Comparison of ENCODE assay signal across 16 mouse cellular contexts in the genomic region with DNA sequence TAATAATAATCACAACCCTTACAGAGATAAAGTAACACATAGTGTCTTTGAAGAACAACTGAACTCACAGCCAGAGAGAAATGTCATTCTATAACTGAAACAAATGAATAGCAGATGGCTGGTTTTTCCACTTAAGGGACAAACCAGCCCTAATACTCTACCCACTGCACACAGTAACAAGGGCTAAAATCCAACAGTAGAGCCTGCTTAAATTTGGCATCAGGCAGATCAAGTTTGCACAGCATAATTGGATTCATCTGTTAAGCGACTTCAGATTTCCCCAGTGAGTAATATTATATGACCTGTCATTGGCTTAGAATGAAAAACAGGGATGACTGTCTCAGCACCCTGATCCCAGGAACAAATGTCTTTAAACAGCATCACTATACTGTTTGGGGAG.
A peak's percentile ranks its signal among the peaks of the same experiment; 100 is the strongest.
DNase-seq lines count a peak whose midpoint lies in the region; ATAC-seq lines count a peak whose summit lies in the region.
"Had no signal": no experiment of that assay in that cellular context is flagged by ENCODE, and none has a peak within 500 bp of the region (broad histone marks: within the 10 kb centered on the region; RNA-seq: fewer than 3 reads in every experiment).

No protein-coding gene starts in this region.

- no peak overlapping the region for H3K4me3 ChIP-seq in hindbrain, embryonic 16.5 days (ENCODE audit: low read length)
- H3K4me3 ChIP-seq in hindbrain, embryonic 14.5 days (replicated peaks; ENCODE audit: low read length) = no peak overlapping the region
- no peak overlapping the region for H3K4me3 ChIP-seq in embryonic facial prominence, embryonic 11.5 days (ENCODE audit: low read depth, low read length)
- H3K4me3 ChIP-seq in limb, embryonic 13.5 days = no peak overlapping the region
- H3K4me3 ChIP-seq: heart, embryonic 15.5 days; kidney, embryonic 15.5 days; layer of hippocampus, adult 2 months had no signal

- peak; percentile 48; the same call in 1 of the 2 replicates for ATAC-seq in hindbrain, embryonic 16.5 days
- no peak for ATAC-seq in hindbrain, embryonic 14.5 days (ENCODE audit: low FRiP score)
- peak; percentile 85 for ATAC-seq in embryonic facial prominence, embryonic 11.5 days (replicated peaks; ENCODE audit: insufficient number of reproducible peaks, low FRiP score, low TSS enrichment, low read depth)
- peak; percentile 66; the same call in 1 of the 2 replicates for ATAC-seq in limb, embryonic 13.5 days (ENCODE audit: low FRiP score, low read depth)
- ATAC-seq: activated CD4-positive, CD25-positive, alpha-beta regulatory T cell, adult 4 months; CD4-positive, CD25-positive, alpha-beta regulatory T cell, adult 4 months had no signal

- no peaks in the 10 kb centered on the region for H3K4me1 ChIP-seq in hindbrain, embryonic 16.5 days (ENCODE audit: control insufficient read depth, insufficient read depth, low read depth, low read length)
- 0 out of 2 replicates have a peak, but pooled peaks cover 6% of the 10 kb centered on the region for H3K4me1 ChIP-seq in hindbrain, embryonic 14.5 days (replicated peaks; ENCODE audit: control insufficient read depth, insufficient read depth, low read length)
- H3K4me1 ChIP-seq in embryonic facial prominence, embryonic 11.5 days (ENCODE audit: control insufficient read depth, insufficient read depth, low read length) = no peaks in the 10 kb centered on the region
- H3K4me1 ChIP-seq in limb, embryonic 13.5 days = peaks cover 15% of the 10 kb centered on the region
- H3K4me1 ChIP-seq: heart, embryonic 15.5 days; kidney, embryonic 15.5 days had no signal

- no peak for DNase-seq in hindbrain, embryonic 14.5 days (ENCODE audit: low spot score)
- DNase-seq in NIH3T3 (ENCODE audit: low read depth) = peak; percentile 17
- peak; percentile 83 for DNase-seq in embryonic facial prominence, embryonic 11.5 days (ENCODE audit: low spot score)
- DNase-seq in gastrocnemius, adult 8-10 months (ENCODE audit: low spot score in 2 of 2) = no peak
- DNase-seq in adrenal gland, postnatal 10 days = no peak
- DNase-seq: cerebellum, adult 2 months; lung, postnatal 10 days; right cerebral cortex, postnatal 25 days had no signal

- no peak overlapping the region for H3K4me2 ChIP-seq in hindbrain, embryonic 16.5 days (ENCODE audit: low read length)
- H3K4me2 ChIP-seq in hindbrain, embryonic 14.5 days (replicated peaks) = no peak overlapping the region
- no peak overlapping the region for H3K4me2 ChIP-seq in embryonic facial prominence, embryonic 11.5 days (ENCODE audit: low read depth, low read length)
- no peak overlapping the region for H3K4me2 ChIP-seq in limb, embryonic 13.5 days (replicated peaks)
- H3K4me2 ChIP-seq: heart, embryonic 15.5 days; kidney, embryonic 15.5 days had no signal

- H3K27me3 ChIP-seq in hindbrain, embryonic 16.5 days (replicated peaks; ENCODE audit: control insufficient read depth, insufficient read depth, low read length) = no peaks in the 10 kb centered on the region
- no peaks in the 10 kb centered on the region for H3K27me3 ChIP-seq in hindbrain, embryonic 14.5 days (ENCODE audit: control insufficient read depth, insufficient read depth, low read length)
- no peaks in the 10 kb centered on the region for H3K27me3 ChIP-seq in embryonic facial prominence, embryonic 11.5 days (ENCODE audit: control insufficient read depth, insufficient read depth, low read length)
- H3K27me3 ChIP-seq in limb, embryonic 13.5 days = no peaks in the 10 kb centered on the region
- H3K27me3 ChIP-seq: heart, embryonic 15.5 days; kidney, embryonic 15.5 days had no signal

- H3K9me3 ChIP-seq in hindbrain, embryonic 16.5 days (ENCODE audit: control insufficient read depth, low read length) = no peaks in the 10 kb centered on the region
- H3K9me3 ChIP-seq in hindbrain, embryonic 14.5 days (ENCODE audit: control insufficient read depth, low read length) = no peaks in the 10 kb centered on the region
- H3K9me3 ChIP-seq in embryonic facial prominence, embryonic 11.5 days (replicated peaks; ENCODE audit: control insufficient read depth, low read length) = no peaks in the 10 kb centered on the region
- H3K9me3 ChIP-seq in limb, embryonic 13.5 days = no peaks in the 10 kb centered on the region
- H3K9me3 ChIP-seq: heart, embryonic 15.5 days; kidney, embryonic 15.5 days had no signal

- H3K36me3 ChIP-seq in hindbrain, embryonic 16.5 days (ENCODE audit: control insufficient read depth, insufficient read depth, low read length) = no peaks in the 10 kb centered on the region
- no peaks in the 10 kb centered on the region for H3K36me3 ChIP-seq in hindbrain, embryonic 14.5 days (replicated peaks; ENCODE audit: control insufficient read depth, insufficient read depth)
- no peaks in the 10 kb centered on the region for H3K36me3 ChIP-seq in embryonic facial prominence, embryonic 11.5 days (replicated peaks; ENCODE audit: control insufficient read depth, insufficient read depth, low read depth, low read length)
- no peaks in the 10 kb centered on the region for H3K36me3 ChIP-seq in limb, embryonic 13.5 days
- H3K36me3 ChIP-seq: heart, embryonic 15.5 days; kidney, embryonic 15.5 days had no signal

- WGBS in hindbrain, embryonic 16.5 days = 23% methylated on average over 1 of the region's 1 CpGs
- WGBS in hindbrain, embryonic 14.5 days = 24% methylated on average over 1 of the region's 1 CpGs
- 8% methylated on average over 1 of the region's 1 CpGs for WGBS in embryonic facial prominence, embryonic 11.5 days
- whole genome bisulfite sequencing in limb, embryonic 13.5 days = 23% methylated on average over 1 of the region's 1 CpGs

- no peak overlapping the region for H3K9ac ChIP-seq in hindbrain, embryonic 16.5 days (ENCODE audit: low read depth, low read length)
- no peak overlapping the region for H3K9ac ChIP-seq in hindbrain, embryonic 14.5 days
- no peak overlapping the region for H3K9ac ChIP-seq in embryonic facial prominence, embryonic 11.5 days (replicated peaks; ENCODE audit: low read length)
- H3K9ac ChIP-seq in limb, embryonic 13.5 days = no peak overlapping the region
- H3K9ac ChIP-seq: heart, embryonic 15.5 days; kidney, embryonic 15.5 days; liver, embryonic 14.5 days had no signal

- H3K27ac ChIP-seq in hindbrain, embryonic 16.5 days (ENCODE audit: low read depth, low read length) = no peak overlapping the region
- H3K27ac ChIP-seq in hindbrain, embryonic 14.5 days = no peak overlapping the region
- H3K27ac ChIP-seq in embryonic facial prominence, embryonic 11.5 days (replicated peaks; ENCODE audit: low read depth, low read length) = no peak overlapping the region
- no peak overlapping the region for H3K27ac ChIP-seq in limb, embryonic 13.5 days
- H3K27ac ChIP-seq: heart, embryonic 15.5 days; kidney, embryonic 15.5 days; layer of hippocampus, adult 2 months; liver, embryonic 14.5 days had no signal

Comparison
In these comparisons a context has a peak if more than half of its experiments do, and no peak if none do; other contexts are left out.
1. DNase-seq: peak in NIH3T3 (single experiment) and embryonic facial prominence, embryonic 11.5 days (single experiment); none in hindbrain, embryonic 14.5 days (single experiment), gastrocnemius, adult 8-10 months (0 of 2) and adrenal gland, postnatal 10 days (single experiment).